Mouse (Mus musculus): ENCODE measurements at regions not wholly inside any gene's neighbourhood (a gene's known extent, or its start where the extent isn't known, plus 50 kb on each side); places are given as distances from the start of the nearest gene placed in this dataset.

- intact Hi-C loops (cut with DNase I), result no loop called here
- no peak for DNase-seq (ENCODE audit: extremely low spot score in 1 of 2, low spot score in 2 of 2)
Measured at GRCm38 (mm10) chr16:71923111-71923510, 385.0 kb upstream of the Robo1 start.

GRCm38 (mm10) chr16:71944165-71944564 lies 363.9 kb upstream of the Robo1 start:
- DNase-seq (ENCODE audit: extremely low spot score in 1 of 2, low spot score in 2 of 2), result no peak
- intact Hi-C loops (cut with DNase I), result no loop called here

- intact Hi-C loops (cut with DNase I), result no loop called here
- DNase-seq (ENCODE audit: extremely low spot score in 1 of 2, low spot score in 2 of 2), result no peak
Measured at GRCm38 (mm10) chr16:71944846-71945245, 363.3 kb upstream of the Robo1 start.

GRCm38 (mm10) chr16:71952879-71953406 lies 355.2 kb upstream of the Robo1 start:
- no peak for DNase-seq (ENCODE audit: extremely low spot score in 1 of 2, low spot score in 2 of 2)
- intact Hi-C loops (cut with DNase I), result no loop called here

GRCm38 (mm10) chr16:71963579-71963978 lies 344.5 kb upstream of the Robo1 start:
- no peak for DNase-seq (ENCODE audit: extremely low spot score in 1 of 2, low spot score in 2 of 2)
- intact Hi-C loops (cut with DNase I), result no loop called here

GRCm38 (mm10) chr16:71973811-71974210 lies 334.3 kb upstream of the Robo1 start:
- intact Hi-C loops (cut with DNase I), result no loop called here
- no peak for DNase-seq (ENCODE audit: extremely low spot score in 1 of 2, low spot score in 2 of 2)

GRCm38 (mm10) chr16:71997634-71998278 lies 310.4 kb upstream of the Robo1 start:
- intact Hi-C loops (cut with DNase I), result no loop called here
- peak in 1 of 2 experiments; percentile 1 for DNase-seq (ENCODE audit: extremely low spot score in 1 of 2, low spot score in 2 of 2)

GRCm38 (mm10) chr16:72027404-72028215 lies 280.5 kb upstream of the Robo1 start:
- intact Hi-C loops (cut with DNase I), result no loop called here

GRCm38 (mm10) chr16:72028216-72028610 lies 279.9 kb upstream of the Robo1 start:
- peak in 1 of 2 experiments; percentile 2 for DNase-seq (ENCODE audit: extremely low spot score in 1 of 2, low spot score in 2 of 2)
- intact Hi-C loops (cut with DNase I), result no loop called here

More at GRCm38 (mm10) chr16:72027404-72028215, 280.5 kb upstream of the Robo1 start:
- DNase-seq (ENCODE audit: extremely low spot score in 1 of 2, low spot score in 2 of 2), result peak in 1 of 2 experiments; percentile 17

- peak; percentile 2 to 34 for DNase-seq (ENCODE audit: extremely low spot score in 1 of 2, low spot score in 2 of 2)
- intact Hi-C loops (cut with DNase I), result no loop called here
Measured at GRCm38 (mm10) chr16:72028798-72029197, 279.3 kb upstream of the Robo1 start.

GRCm38 (mm10) chr16:72029273-72029672 lies 278.8 kb upstream of the Robo1 start:
- intact Hi-C loops (cut with DNase I), result no loop called here
- DNase-seq (ENCODE audit: extremely low spot score in 1 of 2, low spot score in 2 of 2), result no peak

- intact Hi-C loops (cut with DNase I), result no loop called here
- DNase-seq (ENCODE audit: extremely low spot score in 1 of 2, low spot score in 2 of 2), result no peak
Measured at GRCm38 (mm10) chr16:72068254-72068653, 239.9 kb upstream of the Robo1 start.

- intact Hi-C loops (cut with DNase I), result no loop called here
- no peak for DNase-seq (ENCODE audit: extremely low spot score in 1 of 2, low spot score in 2 of 2)
Measured at GRCm38 (mm10) chr16:72069581-72069980, 238.5 kb upstream of the Robo1 start.

- no peak for DNase-seq (ENCODE audit: extremely low spot score in 1 of 2, low spot score in 2 of 2)
- intact Hi-C loops (cut with DNase I), result no loop called here
Measured at GRCm38 (mm10) chr16:72071756-72072471, 236.2 kb upstream of the Robo1 start.

GRCm38 (mm10) chr16:72085181-72085580 lies 222.9 kb upstream of the Robo1 start:
- intact Hi-C loops (cut with DNase I), result no loop called here
- DNase-seq (ENCODE audit: extremely low spot score in 1 of 2, low spot score in 2 of 2), result no peak

GRCm38 (mm10) chr16:72088053-72088452 lies 220.1 kb upstream of the Robo1 start:
- no peak for DNase-seq (ENCODE audit: extremely low spot score in 1 of 2, low spot score in 2 of 2)
- intact Hi-C loops (cut with DNase I), result no loop called here

- DNase-seq (ENCODE audit: extremely low spot score in 1 of 2, low spot score in 2 of 2), result no peak
- intact Hi-C loops (cut with DNase I), result no loop called here
Measured at GRCm38 (mm10) chr16:72088916-72089315, 219.2 kb upstream of the Robo1 start.

Measured in left cerebral cortex, postnatal 10 days (tissue).